Mouse (Mus musculus) heart, embryonic 15.5 days (tissue): ENCODE results near the gene Ttc23. TPM values are rescaled to one million over a fixed set of nuclear protein-coding genes. Genes with fewer than 3 reads are reported as not detected.
A peak's percentile ranks its signal among the peaks of the same experiment; 100 is the strongest.

Source experiments
- ATAC-seq: fragments of 200-750 bp; cut with Nextera tagmentation; replicated peaks from 2 replicates; pipeline ENCODE4 v1.8.0; 2017; ENCODE audit warnings: low read depth, moderate TSS enrichment; ENCODE audit not compliant: insufficient number of reproducible peaks, insufficient read depth, low FRiP score
- H3K27ac ChIP-seq: fragments of 300-500 bp; sonication (generic); 2 replicates; pipeline ENCODE4 v1.5.1; 2015; ENCODE audit warnings: mild to moderate bottlenecking, inconsistent platforms
- H3K27me3 ChIP-seq: fragments of 300-500 bp; sonication (generic); 2 replicates; pipeline ENCODE4 v1.6.1; 2015; ENCODE audit warnings: inconsistent platforms
- H3K36me3 ChIP-seq: fragments of 300-500 bp; sonication (generic); 2 replicates; pipeline ENCODE4 v1.6.1; 2015; ENCODE audit warnings: mild to moderate bottlenecking, inconsistent platforms
- H3K4me1 ChIP-seq: fragments of 300-500 bp; sonication (generic); replicated peaks from 2 replicates; pipeline ENCODE4 v1.6.1; 2015; ENCODE audit warnings: inconsistent platforms
- H3K4me2 ChIP-seq: fragments of 300-500 bp; sonication (generic); 2 replicates; pipeline ENCODE4 v1.6.1; 2015; ENCODE audit warnings: inconsistent platforms, mild to moderate bottlenecking, moderate library complexity
- H3K4me3 ChIP-seq: fragments of 300-500 bp; sonication (generic); 2 replicates; pipeline ENCODE4 v1.5.1; 2015; ENCODE audit warnings: mild to moderate bottlenecking, inconsistent platforms
- H3K9ac ChIP-seq: fragments of 300-500 bp; sonication (generic); 2 replicates; pipeline ENCODE4 v1.6.1; 2015; ENCODE audit warnings: mild to moderate bottlenecking, inconsistent platforms
- H3K9me3 ChIP-seq: fragments of 300-500 bp; sonication (generic); replicated peaks from 2 replicates; pipeline ENCODE4 v1.6.1; 2016; ENCODE audit warnings: inconsistent platforms
- WGBS: fragments of 180-500 bp; shearing (Covaris S2); methylation state at CpG from one replicate; pipeline ENCODE4 v1.1.7; 2015; ENCODE audit warnings: mixed read lengths; 5-methylcytosine and 5-hydroxymethylcytosine counted together
- polyA plus RNA-seq: library from polyadenylated mRNA; unstranded; fragments of >200 nt; fragmentation: Nextera tagmentation; extraction: Ambion mirVana; gene quantifications from 2 replicates; pipeline ENCODE4 v1.2.1, GENCODE M21; 2015

Ttc23 gene
- 15.7 and 20.4 TPM in 2 replicates for polyA plus RNA-seq

DNA sequence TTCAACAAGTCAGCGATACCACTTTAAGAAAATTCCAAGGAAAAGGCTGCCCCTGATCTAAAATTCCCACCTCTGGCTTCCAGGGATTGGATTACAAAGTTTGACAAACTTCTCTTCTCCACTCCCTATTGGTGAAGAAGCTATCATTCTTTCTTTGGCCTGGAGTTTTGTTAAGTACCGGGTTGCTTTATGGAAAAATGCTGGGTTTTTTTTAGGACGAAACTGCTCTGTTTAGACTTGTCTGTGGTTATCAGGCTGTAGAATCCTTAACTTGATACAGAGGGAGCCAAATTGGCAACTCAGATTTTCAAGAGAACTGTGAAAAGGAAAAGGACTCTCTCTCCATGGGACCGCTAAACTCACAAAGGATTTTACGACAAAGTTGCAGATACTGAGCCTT, at the start of gene Ttc23:
TSS of gene Ttc23 (plus strand) at position 134 of the 400 bp plus-strand sequence.
- Histone ChIP-seq H3K27me3 (no peaks in the 10 kb centered on the region), H3K4me1 (peaks cover 36% of the 10 kb centered on the region), H3K4me2 (peak within 1 kb of the TSS; percentile 82), H3K4me3 (peak within 1 kb of the TSS; percentile 80), H3K36me3 (no peaks in the 10 kb centered on the region), H3K9ac (peak within 1 kb of the TSS; percentile 66), H3K27ac (peak within 1 kb of the TSS; percentile 62), H3K9me3 (no peaks in the 10 kb centered on the region)
- no peak; the same call in 1 of the 2 replicates for ATAC-seq
- WGBS: 3% methylated on average over 5 of the region's 5 CpGs

DNA sequence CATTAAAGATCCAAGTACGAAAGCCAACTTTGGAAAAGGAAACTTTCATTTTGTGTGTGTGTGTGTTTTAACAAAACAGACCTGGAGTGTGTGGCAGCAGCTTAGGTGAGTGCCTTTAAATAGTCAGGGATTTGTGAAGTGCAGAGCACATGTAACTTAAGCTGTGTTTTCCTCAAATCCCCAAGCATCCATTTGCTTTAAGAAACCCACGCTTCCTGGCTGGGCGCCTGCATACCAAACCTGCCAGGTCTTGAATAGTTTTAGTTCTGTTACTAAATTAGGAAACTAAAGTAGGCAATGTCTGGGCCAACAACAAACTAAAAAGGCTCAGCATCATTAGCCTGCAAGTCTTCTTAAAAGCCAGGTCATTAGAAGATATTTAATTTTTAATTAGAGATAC, 49.2 kb upstream of the Ttc23 start:
- Histone ChIP-seq H3K27ac (peak overlapping the region; percentile 72), H3K27me3 (no peaks in the 10 kb centered on the region), H3K4me3 (no peak overlapping the region), H3K9me3 (no peaks in the 10 kb centered on the region), H3K4me2 (peak overlapping the region; percentile 7; the same call in 1 of the 2 replicates), H3K4me1 (peaks cover 22% of the 10 kb centered on the region), H3K36me3 (no peaks in the 10 kb centered on the region), H3K9ac (no peak overlapping the region)
- no peak for ATAC-seq
- WGBS: 51% methylated on average over 3 of the region's 3 CpGs

DNA sequence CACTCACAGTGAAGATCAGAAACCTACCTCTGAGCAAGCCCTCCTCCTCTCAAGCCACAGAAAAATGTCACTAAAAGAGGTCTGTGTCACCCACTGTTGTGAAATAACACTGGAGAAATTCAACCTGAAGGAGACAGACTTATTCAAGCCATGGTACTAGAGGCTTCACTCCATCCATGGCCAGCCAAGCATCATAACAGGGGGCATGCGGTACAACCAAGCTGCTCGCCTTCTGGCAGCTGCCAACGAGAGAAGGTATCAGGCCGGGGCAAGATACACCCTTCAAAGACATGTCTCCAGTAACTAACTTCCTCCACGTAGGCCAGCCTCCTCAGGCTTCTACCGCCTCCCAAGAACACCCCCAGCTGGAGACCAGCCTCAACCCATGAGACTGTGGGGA, 42.1 kb upstream of the Ttc23 start:
- H3K36me3 ChIP-seq: no peaks in the 10 kb centered on the region
- WGBS: 78% methylated on average over 6 of the region's 6 CpGs
- H3K9ac ChIP-seq: no peak overlapping the region
- peaks cover 8% of the 10 kb centered on the region for H3K4me1 ChIP-seq
- no peaks in the 10 kb centered on the region for H3K27me3 ChIP-seq
- no peak overlapping the region for H3K27ac ChIP-seq
- H3K4me2 ChIP-seq: no peak overlapping the region
- ATAC-seq: no peak
- H3K4me3 ChIP-seq: no peak overlapping the region
- no peaks in the 10 kb centered on the region for H3K9me3 ChIP-seq

DNA sequence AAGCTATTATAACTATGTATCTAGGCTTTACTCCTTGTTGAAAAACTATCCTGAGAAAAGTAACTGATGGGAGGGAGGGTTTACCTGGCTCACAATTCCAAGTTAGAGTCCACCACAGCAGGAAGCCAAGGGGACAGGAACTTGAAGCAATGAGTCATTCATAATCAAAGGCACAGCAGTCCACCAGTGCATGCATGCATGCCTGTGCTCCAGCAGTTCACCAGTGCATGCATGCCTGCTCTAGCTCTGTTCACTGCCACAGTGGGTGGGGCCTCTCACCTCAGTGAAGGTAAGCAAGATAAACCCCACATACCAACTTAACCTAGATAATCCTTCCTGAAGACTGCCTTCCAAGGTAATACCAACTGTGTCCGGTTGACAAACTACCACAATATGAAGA, 41.0 kb upstream of the Ttc23 start:
- Histone ChIP-seq H3K4me3 (no peak overlapping the region), H3K4me1 (peaks cover 8% of the 10 kb centered on the region), H3K36me3 (no peaks in the 10 kb centered on the region), H3K9ac (no peak overlapping the region), H3K27me3 (no peaks in the 10 kb centered on the region), H3K9me3 (no peaks in the 10 kb centered on the region), H3K27ac (no peak overlapping the region), H3K4me2 (no peak overlapping the region)
- no peak for ATAC-seq
- 76% methylated on average over 1 of the region's 1 CpGs for WGBS

DNA sequence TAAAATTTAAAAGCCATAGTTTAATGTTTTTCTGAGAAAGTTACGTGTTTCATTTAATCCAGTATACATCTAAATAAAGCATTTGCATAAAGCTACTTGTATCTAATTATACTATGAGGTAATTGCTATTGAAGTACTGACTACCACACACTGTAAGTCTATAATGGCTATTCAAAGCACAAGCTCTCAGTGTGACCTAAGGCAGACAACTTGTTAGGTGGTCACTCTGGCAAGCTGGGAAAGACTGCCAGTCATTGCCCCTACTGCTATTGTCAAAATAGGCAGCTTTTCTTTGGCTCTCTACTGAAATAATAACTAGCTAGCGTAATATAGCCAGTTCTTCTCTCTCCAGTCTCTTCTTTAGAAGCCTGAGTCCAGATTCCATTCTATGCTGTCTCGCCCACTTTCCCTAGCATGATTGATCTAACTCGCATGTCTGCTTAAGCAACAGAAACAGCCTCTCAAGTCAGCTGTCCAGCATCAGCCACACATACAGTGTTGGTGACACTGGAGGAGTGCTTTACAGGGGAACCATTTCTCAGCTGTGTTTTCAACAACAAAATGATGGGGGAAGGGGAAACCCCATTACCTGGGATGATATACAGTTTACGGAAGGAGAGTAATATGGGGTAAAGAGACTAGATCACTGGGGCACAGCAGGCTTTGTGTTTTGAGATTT, 39.4 kb upstream of the Ttc23 start:
- peaks cover 8% of the 10 kb centered on the region for H3K4me1 ChIP-seq
- H3K4me2 ChIP-seq: no peak overlapping the region
- no peaks in the 10 kb centered on the region for H3K27me3 ChIP-seq
- no peaks in the 10 kb centered on the region for H3K36me3 ChIP-seq
- ATAC-seq: no peak
- no peak overlapping the region for H3K9ac ChIP-seq
- no peak overlapping the region for H3K4me3 ChIP-seq
- WGBS: 57% methylated on average over 5 of the region's 5 CpGs
- peak overlapping the region; percentile 60 for H3K27ac ChIP-seq
- no peaks in the 10 kb centered on the region for H3K9me3 ChIP-seq

DNA sequence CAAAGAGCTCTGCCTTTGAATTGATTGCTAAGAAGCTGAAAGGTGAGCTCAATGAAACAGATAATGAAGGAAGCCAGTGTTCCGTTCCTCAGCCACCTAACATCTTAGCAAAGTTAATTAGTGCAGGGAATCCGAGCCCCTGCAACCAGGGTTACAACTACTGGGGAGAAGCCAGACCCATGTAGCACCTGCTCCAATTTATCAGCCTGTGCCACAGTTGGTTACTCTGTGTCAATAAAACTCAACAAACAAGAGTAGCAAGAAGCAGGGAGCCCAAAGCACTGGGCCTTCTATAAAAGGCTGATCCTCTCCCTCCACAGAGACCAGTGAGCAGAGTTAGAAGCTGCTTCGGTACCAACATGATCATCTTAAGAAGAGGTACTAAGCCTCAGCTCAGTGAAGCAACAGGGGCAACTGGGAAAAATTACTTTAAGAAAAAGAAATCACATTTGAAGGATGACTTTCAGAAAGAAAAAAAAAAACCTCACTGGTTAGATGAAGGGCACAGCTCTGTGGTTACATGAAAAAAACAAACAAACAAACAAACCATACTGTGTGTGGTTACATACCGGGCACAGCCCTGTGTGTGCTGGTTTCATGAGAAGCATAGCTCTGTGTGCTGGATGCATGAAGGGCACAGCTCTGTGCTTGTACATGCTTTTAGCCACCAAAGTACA, 38.7 kb upstream of the Ttc23 start:
- no peak overlapping the region for H3K9ac ChIP-seq
- peaks cover 13% of the 10 kb centered on the region for H3K4me1 ChIP-seq
- no peak overlapping the region for H3K4me3 ChIP-seq
- no peaks in the 10 kb centered on the region for H3K9me3 ChIP-seq
- WGBS: 59% methylated on average over 4 of the region's 4 CpGs
- no peak for ATAC-seq
- H3K27me3 ChIP-seq: no peaks in the 10 kb centered on the region
- H3K36me3 ChIP-seq: no peaks in the 10 kb centered on the region
- H3K27ac ChIP-seq: peak overlapping the region; percentile 60
- H3K4me2 ChIP-seq: no peak overlapping the region

DNA sequence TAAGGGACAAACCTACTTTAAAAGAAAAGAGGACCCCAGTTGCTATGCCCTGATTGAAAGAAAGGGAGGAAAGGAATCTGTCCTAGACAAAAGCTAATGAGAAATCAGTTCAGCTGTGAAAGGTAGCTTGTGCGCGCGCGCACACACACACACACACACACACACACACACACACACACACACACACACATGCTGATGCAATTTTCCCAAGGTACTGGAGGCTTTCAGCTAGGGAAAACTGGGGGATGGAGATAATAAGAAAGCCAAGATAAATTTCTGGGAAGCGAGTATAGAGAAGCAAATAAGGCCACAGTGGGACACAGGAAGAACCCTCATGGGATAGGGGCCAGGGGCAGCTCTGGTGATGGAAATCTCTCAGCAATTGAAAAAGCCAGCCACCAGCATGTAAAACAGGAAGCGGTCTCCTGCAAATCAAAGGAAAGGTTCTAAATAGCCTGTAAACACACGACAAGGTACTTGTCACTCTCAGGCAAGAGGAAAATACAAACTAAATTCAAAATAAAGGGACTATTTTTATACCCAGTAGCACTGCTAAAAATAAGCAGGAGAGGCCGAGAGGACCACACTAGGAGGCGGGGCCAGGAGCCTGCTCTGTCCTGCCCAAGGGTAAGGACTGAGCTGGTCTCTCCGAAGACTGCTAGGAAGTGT, 33.3 kb upstream of the Ttc23 start:
- H3K27ac ChIP-seq: peak overlapping the region; percentile 84
- no peaks in the 10 kb centered on the region for H3K36me3 ChIP-seq
- 0 out of 2 replicates have a peak overlapping the region, but pooled peaks have one; percentile 4 for H3K4me3 ChIP-seq
- no peaks in the 10 kb centered on the region for H3K9me3 ChIP-seq
- 44% methylated on average over 10 of the region's 10 CpGs for WGBS
- H3K4me2 ChIP-seq: peak overlapping the region; percentile 46
- H3K9ac ChIP-seq: no peak overlapping the region
- ATAC-seq: peak; percentile 85
- H3K4me1 ChIP-seq: peaks cover 38% of the 10 kb centered on the region
- H3K27me3 ChIP-seq: no peaks in the 10 kb centered on the region

DNA sequence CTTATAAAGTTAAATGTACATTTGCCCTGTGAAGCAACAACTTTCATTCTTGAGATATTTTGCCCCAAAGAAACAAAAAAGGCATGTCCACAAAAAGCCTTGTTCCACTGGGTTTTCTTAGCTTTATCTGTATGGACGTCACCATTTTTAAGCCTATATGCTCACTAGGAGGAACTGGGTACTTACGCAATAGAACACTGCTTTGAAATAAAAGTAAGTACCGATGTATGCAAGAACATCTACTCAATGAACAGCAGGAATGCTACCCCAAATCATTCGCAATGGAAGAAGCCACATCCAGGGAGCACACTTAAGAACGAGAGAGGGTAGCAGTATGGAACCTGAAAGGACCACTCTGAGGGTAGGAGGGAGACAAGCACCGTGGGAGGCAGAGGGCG, 32.7 kb upstream of the Ttc23 start:
- H3K27ac ChIP-seq: peak overlapping the region; percentile 84
- H3K9ac ChIP-seq: no peak overlapping the region
- H3K36me3 ChIP-seq: no peaks in the 10 kb centered on the region
- no peaks in the 10 kb centered on the region for H3K9me3 ChIP-seq
- peak overlapping the region; percentile 46 for H3K4me2 ChIP-seq
- peaks cover 38% of the 10 kb centered on the region for H3K4me1 ChIP-seq
- ATAC-seq: no peak
- 72% methylated on average over 7 of the region's 7 CpGs for WGBS
- H3K27me3 ChIP-seq: no peaks in the 10 kb centered on the region
- no peak overlapping the region for H3K4me3 ChIP-seq

DNA sequence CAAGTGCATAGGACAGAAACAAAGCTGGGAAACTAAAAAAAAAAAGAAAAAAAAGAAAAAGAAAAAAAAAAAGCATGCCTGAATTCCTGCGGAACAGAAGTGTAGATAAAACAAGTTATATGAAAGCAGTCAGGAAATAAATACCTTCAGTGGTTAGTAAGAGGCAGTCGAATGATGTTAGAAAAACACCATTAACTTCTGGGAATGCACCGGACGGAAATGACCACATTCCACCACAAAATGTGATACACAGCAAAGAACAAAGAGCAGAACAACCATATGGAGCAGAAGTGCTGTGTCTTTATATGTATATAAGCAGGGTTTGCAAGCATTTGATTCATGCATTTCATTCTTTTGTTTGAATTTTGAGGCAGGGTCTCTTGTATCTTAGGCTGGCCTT, 30.3 kb upstream of the Ttc23 start:
- H3K4me3 ChIP-seq: no peak overlapping the region
- no peak overlapping the region for H3K4me2 ChIP-seq
- peaks cover 53% of the 10 kb centered on the region for H3K4me1 ChIP-seq
- ATAC-seq: 0 out of 2 replicates have a peak, but pooled peaks have one; percentile 23
- peak overlapping the region; percentile 73 for H3K27ac ChIP-seq
- H3K9me3 ChIP-seq: no peaks in the 10 kb centered on the region
- H3K36me3 ChIP-seq: no peaks in the 10 kb centered on the region
- no peaks in the 10 kb centered on the region for H3K27me3 ChIP-seq
- 41% methylated on average over 4 of the region's 4 CpGs for WGBS
- no peak overlapping the region for H3K9ac ChIP-seq

DNA sequence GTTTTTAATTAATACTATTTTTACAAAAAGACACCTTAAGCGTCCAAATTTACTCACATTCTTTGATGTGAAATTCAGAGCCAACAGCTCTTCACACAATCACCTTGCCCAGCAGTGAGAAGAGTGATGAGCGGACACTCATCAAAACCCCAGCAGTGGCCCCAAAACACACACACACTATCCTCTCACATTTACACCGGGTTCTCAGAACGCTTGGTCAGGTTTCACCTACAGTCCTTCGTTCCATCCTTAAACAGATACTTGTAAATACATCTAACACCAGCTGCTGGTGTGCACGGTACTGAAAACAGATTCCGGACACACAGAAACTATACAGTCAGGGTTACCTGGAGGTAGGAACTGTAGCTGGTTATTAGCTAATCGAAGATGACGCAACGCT, 29.6 kb upstream of the Ttc23 start:
- Histone ChIP-seq H3K9me3 (no peaks in the 10 kb centered on the region), H3K27ac (no peak overlapping the region), H3K4me2 (no peak overlapping the region), H3K4me3 (no peak overlapping the region), H3K36me3 (no peaks in the 10 kb centered on the region), H3K27me3 (no peaks in the 10 kb centered on the region), H3K4me1 (peaks cover 57% of the 10 kb centered on the region), H3K9ac (no peak overlapping the region)
- WGBS: 93% methylated on average over 10 of the region's 10 CpGs
- no peak for ATAC-seq

DNA sequence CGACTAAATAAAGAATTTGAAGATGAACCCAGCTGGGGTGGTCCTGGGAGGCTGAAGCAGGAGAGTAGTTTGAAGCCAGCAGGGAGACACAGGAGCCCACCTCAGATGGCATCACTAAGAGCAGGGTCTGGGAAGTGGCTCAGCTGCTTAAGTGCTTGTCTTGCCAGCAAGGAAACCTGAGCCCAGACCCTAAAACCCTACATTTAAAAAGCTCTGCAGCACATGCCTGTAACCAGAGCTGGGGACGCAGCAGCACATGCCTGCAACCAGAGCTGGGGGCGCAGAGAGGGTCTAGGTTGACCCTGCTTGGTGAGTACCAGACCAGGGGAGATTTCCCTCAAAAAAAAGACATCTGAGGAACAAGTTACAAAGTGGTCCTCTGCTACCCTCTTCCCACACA, 28.9 kb upstream of the Ttc23 start:
- H3K4me2 ChIP-seq: no peak overlapping the region
- 82% methylated on average over 3 of the region's 3 CpGs for WGBS
- no peak overlapping the region for H3K9ac ChIP-seq
- peaks cover 55% of the 10 kb centered on the region for H3K4me1 ChIP-seq
- no peak overlapping the region for H3K4me3 ChIP-seq
- no peak for ATAC-seq
- no peak overlapping the region for H3K27ac ChIP-seq
- H3K27me3 ChIP-seq: no peaks in the 10 kb centered on the region
- H3K36me3 ChIP-seq: no peaks in the 10 kb centered on the region
- no peaks in the 10 kb centered on the region for H3K9me3 ChIP-seq
